Mouse (Mus musculus) limb, embryonic 14.5 days (tissue): ENCODE measurements at regions not wholly inside any gene's neighbourhood (a gene's known extent, or its start where the extent isn't known, plus 50 kb on each side); places are given as distances from the start of the nearest gene placed in this dataset.

Experiments used
- ATAC-seq: fragments of 200-750 bp; cut with Nextera tagmentation; 2 replicates; pipeline ENCODE4 v1.8.0; 2017; ENCODE audit warnings: low read depth, moderate number of reproducible peaks, moderate TSS enrichment; ENCODE audit not compliant: low FRiP score
- DNase-seq: peaks from one replicate; pipeline ENCODE4 v3.0.0-alpha.2; 2015; ENCODE audit warnings: low spot score
- H3K27ac ChIP-seq: fragments of 300-500 bp; sonication (generic); replicated peaks from 2 replicates; pipeline ENCODE4 v1.5.1; 2014; ENCODE audit warnings: low read depth, mild to moderate bottlenecking, low read length, moderate library complexity, mixed read lengths
- H3K27me3 ChIP-seq: fragments of 300-500 bp; sonication (generic); 2 replicates; pipeline ENCODE4 v1.6.1; 2014; ENCODE audit warnings: low read length, mixed read lengths; ENCODE audit not compliant: control insufficient read depth, insufficient read depth
- H3K36me3 ChIP-seq: fragments of 300-500 bp; sonication (generic); 2 replicates; pipeline ENCODE4 v1.6.1; 2014; ENCODE audit warnings: mild to moderate bottlenecking, low read length, moderate library complexity, mixed read lengths; ENCODE audit not compliant: control insufficient read depth, insufficient read depth
- H3K4me1 ChIP-seq: fragments of 300-500 bp; sonication (generic); 2 replicates; pipeline ENCODE4 v1.6.1; 2014; ENCODE audit warnings: antibody characterized with exemption, low read length, mixed read lengths; ENCODE audit not compliant: control insufficient read depth, insufficient read depth
- H3K4me2 ChIP-seq: fragments of 300-500 bp; sonication (generic); replicated peaks from 2 replicates; pipeline ENCODE4 v1.6.1; 2014; ENCODE audit warnings: low read depth, mild to moderate bottlenecking, low read length, moderate library complexity; ENCODE audit not compliant: severe bottlenecking
- H3K4me3 ChIP-seq: fragments of 300-500 bp; sonication (generic); replicated peaks from 2 replicates; pipeline ENCODE4 v1.5.1; 2014; ENCODE audit warnings: low read length
- H3K9ac ChIP-seq: fragments of 300-500 bp; sonication (generic); 2 replicates; pipeline ENCODE4 v1.6.1; 2014; ENCODE audit warnings: mild to moderate bottlenecking, low read depth, low read length, moderate library complexity; ENCODE audit not compliant: severe bottlenecking
- H3K9me3 ChIP-seq: fragments of 300-500 bp; sonication (generic); 2 replicates; pipeline ENCODE4 v1.6.1; 2016; ENCODE audit warnings: low read length; ENCODE audit not compliant: control insufficient read depth
- POLR2A ChIP-seq: fragments of 200-500 bp; IDR thresholded peaks from 2 replicates; pipeline ENCODE4 v1.8.0; 2012; ENCODE audit warnings: inconsistent platforms, mild to moderate bottlenecking, moderate library complexity, borderline replicate concordance; ENCODE audit not compliant: insufficient read depth, insufficient read length; ENCODE audit errors: extremely low read depth
- WGBS: fragments of 180-500 bp; shearing (Covaris S2); extraction: QIAGEN DNeasy Blood & Tissue Kit; methylation state at CpG from one replicate; pipeline ENCODE4 v1.1.7; 2014; 5-methylcytosine and 5-hydroxymethylcytosine counted together

- no peaks in the 10 kb centered on the region for H3K4me1 ChIP-seq
- H3K9me3 ChIP-seq: no peaks in the 10 kb centered on the region
- DNase-seq (peak; percentile 4), ATAC-seq (no peak)
- 74% methylated on average over 4 of the region's 4 CpGs for WGBS
- no peak overlapping the region for H3K4me2 ChIP-seq
- TF ChIP-seq POLR2A: no peak
- no peaks in the 10 kb centered on the region for H3K36me3 ChIP-seq
- H3K4me3 ChIP-seq: no peak overlapping the region
- no peak overlapping the region for H3K9ac ChIP-seq
- H3K27me3 ChIP-seq: no peaks in the 10 kb centered on the region
- H3K27ac ChIP-seq: no peak overlapping the region
Observed at GRCm38 (mm10) chr6:19945693-19946092, 1079.6 kb downstream of the Ankrd7 start.

GRCm38 (mm10) chr6:19975898-19976297 is 1109.8 kb downstream of the Ankrd7 start:
- Histone ChIP-seq H3K27ac (no peak overlapping the region), H3K27me3 (no peaks in the 10 kb centered on the region), H3K9me3 (no peaks in the 10 kb centered on the region), H3K36me3 (no peaks in the 10 kb centered on the region), H3K9ac (no peak overlapping the region), H3K4me1 (no peaks in the 10 kb centered on the region), H3K4me2 (no peak overlapping the region), H3K4me3 (no peak overlapping the region)
- WGBS: 23% methylated on average over 1 of the region's 1 CpGs
- TF ChIP-seq POLR2A: no peak
- DNase-seq: no peak
- ATAC-seq: no peak

- Histone ChIP-seq H3K9me3 (no peaks in the 10 kb centered on the region), H3K27me3 (no peaks in the 10 kb centered on the region), H3K36me3 (no peaks in the 10 kb centered on the region), H3K4me2 (no peak overlapping the region), H3K4me1 (no peaks in the 10 kb centered on the region), H3K4me3 (no peak overlapping the region), H3K9ac (no peak overlapping the region), H3K27ac (no peak overlapping the region)
- DNase-seq (no peak), ATAC-seq (no peak)
- TF ChIP-seq POLR2A: no peak
- 45% methylated on average over 1 of the region's 1 CpGs for WGBS
Observed at GRCm38 (mm10) chr6:19991829-19992228, 1125.7 kb downstream of the Ankrd7 start.

DNA sequence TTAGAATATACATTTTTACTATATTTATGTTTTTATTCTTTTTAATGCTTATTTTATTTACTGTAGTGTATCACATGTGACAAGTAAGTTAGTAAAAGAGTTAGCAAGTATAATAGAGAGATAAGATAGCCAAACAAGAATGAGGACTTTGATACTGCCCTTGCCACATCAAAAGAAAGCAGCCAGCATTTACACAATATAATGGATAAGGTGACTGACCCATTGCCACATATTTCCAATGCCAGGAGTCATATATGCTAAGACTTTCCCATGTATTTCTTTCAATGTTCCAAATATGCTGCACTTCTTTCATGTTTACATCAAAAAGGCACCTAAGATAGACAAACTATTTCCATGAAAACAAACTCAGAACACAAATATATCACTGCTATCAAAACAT is 1162.3 kb downstream of the Ankrd7 start:
- ATAC-seq: no peak
- Histone ChIP-seq H3K4me1 (no peaks in the 10 kb centered on the region), H3K27ac (no peak overlapping the region), H3K9ac (no peak overlapping the region), H3K4me3 (no peak overlapping the region), H3K4me2 (no peak overlapping the region), H3K9me3 (no peaks in the 10 kb centered on the region), H3K27me3 (no peaks in the 10 kb centered on the region), H3K36me3 (no peaks in the 10 kb centered on the region)
- TF ChIP-seq POLR2A: no peak
- DNase-seq: no peak

GRCm38 (mm10) chr6:20037769-20038168 is 1171.7 kb downstream of the Ankrd7 start:
- no peak overlapping the region for H3K9ac ChIP-seq
- no peak for ATAC-seq
- H3K27ac ChIP-seq: no peak overlapping the region
- DNase-seq: peak; percentile 62
- H3K4me1 ChIP-seq: no peaks in the 10 kb centered on the region
- no peaks in the 10 kb centered on the region for H3K27me3 ChIP-seq
- 74% methylated on average over 1 of the region's 1 CpGs for WGBS
- H3K4me2 ChIP-seq: no peak overlapping the region
- no peaks in the 10 kb centered on the region for H3K9me3 ChIP-seq
- H3K36me3 ChIP-seq: no peaks in the 10 kb centered on the region
- no peak for TF ChIP-seq POLR2A
- no peak overlapping the region for H3K4me3 ChIP-seq

DNA sequence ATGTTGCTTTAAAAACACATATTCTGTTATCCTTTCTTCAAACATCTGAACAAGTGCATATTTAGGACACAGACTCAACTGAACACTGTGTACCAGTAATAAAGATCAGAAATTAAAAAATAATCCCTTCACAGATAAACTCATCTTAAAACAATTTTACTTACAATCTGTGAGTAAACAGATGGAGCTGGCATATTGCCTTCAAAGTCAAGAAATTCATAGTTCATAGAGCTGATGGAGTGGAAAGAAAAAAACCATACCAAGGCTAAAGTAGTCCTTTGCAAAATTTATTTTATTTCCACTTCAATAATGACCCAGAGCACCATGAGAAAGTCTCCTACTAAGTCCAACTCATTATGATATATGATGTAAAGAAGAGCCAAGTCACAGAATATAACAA is 1136.6 kb upstream of the Kcnd2 start:
- no peak overlapping the region for H3K4me2 ChIP-seq
- no peak for ATAC-seq
- no peak overlapping the region for H3K4me3 ChIP-seq
- no peak overlapping the region for H3K27ac ChIP-seq
- no peaks in the 10 kb centered on the region for H3K4me1 ChIP-seq
- no peak for TF ChIP-seq POLR2A
- H3K36me3 ChIP-seq: no peaks in the 10 kb centered on the region
- H3K9ac ChIP-seq: no peak overlapping the region
- no peaks in the 10 kb centered on the region for H3K27me3 ChIP-seq
- no peak for DNase-seq
- no peaks in the 10 kb centered on the region for H3K9me3 ChIP-seq
